In genomic region chr19:5955704-5956670, GRCm38 (mm10) we compare ENCODE assay signal across 9 mouse cellular contexts. TPM values are rescaled to one million over a fixed set of nuclear protein-coding genes. Genes with fewer than 3 reads are reported as not detected.
DNase-seq lines count a peak whose midpoint lies in the region; ATAC-seq lines count a peak whose summit lies in the region.
"Had no signal": no experiment of that assay in that cellular context is flagged by ENCODE, and none has a peak within 500 bp of the region (broad histone marks: within the 10 kb centered on the region; RNA-seq: fewer than 3 reads in every experiment).

No protein-coding gene starts in this region.

- H3K4me3 ChIP-seq in heart, embryonic 16.5 days (ENCODE audit: low read length), result peak overlapping the region; percentile 17
- H3K4me3 ChIP-seq in stomach, embryonic 15.5 days (replicated peaks), result peak overlapping the region; percentile 4; the same call in 1 of the 2 replicates
- H3K4me3 ChIP-seq: hindbrain, embryonic 15.5 days had no signal

- 55% methylated on average over 28 of the region's 28 CpGs for WGBS in heart, embryonic 16.5 days
- 64% methylated on average over 28 of the region's 28 CpGs for WGBS in stomach, embryonic 15.5 days

- no peaks in the 10 kb centered on the region for H3K27me3 ChIP-seq in heart, embryonic 16.5 days (ENCODE audit: control insufficient read depth, insufficient read depth, low read length)
- no peaks in the 10 kb centered on the region for H3K27me3 ChIP-seq in stomach, embryonic 15.5 days (replicated peaks)
- H3K27me3 ChIP-seq: hindbrain, embryonic 15.5 days had no signal

- peak overlapping the region; percentile 50 for H3K4me2 ChIP-seq in heart, embryonic 16.5 days (ENCODE audit: low read depth, low read length)
- peak overlapping the region; percentile 39 for H3K4me2 ChIP-seq in stomach, embryonic 15.5 days
- H3K4me2 ChIP-seq: hindbrain, embryonic 15.5 days had no signal

- peak; percentile 60 to 68 for DNase-seq in lung, adult 18-20 months
- no peak for DNase-seq in lung, postnatal 14 days
- peak; percentile 84 to 92 for DNase-seq in kidney, postnatal 36 days
- DNase-seq in ovary, postnatal 10 days (ENCODE audit: low spot score), result no peak
- no peak for DNase-seq in layer of hippocampus, adult 9-11 months
- no peak for DNase-seq in right cerebral cortex, adult 18-20 months

- H3K9me3 ChIP-seq in heart, embryonic 16.5 days (replicated peaks; ENCODE audit: control insufficient read depth, low read length), result no peaks in the 10 kb centered on the region
- H3K9me3 ChIP-seq in stomach, embryonic 15.5 days, result no peaks in the 10 kb centered on the region
- H3K9me3 ChIP-seq: hindbrain, embryonic 15.5 days had no signal

- peaks cover 13% of the 10 kb centered on the region for H3K36me3 ChIP-seq in heart, embryonic 16.5 days (ENCODE audit: control insufficient read depth, insufficient read depth)
- peaks cover 22% of the 10 kb centered on the region for H3K36me3 ChIP-seq in stomach, embryonic 15.5 days
- H3K36me3 ChIP-seq: hindbrain, embryonic 15.5 days had no signal

- H3K9ac ChIP-seq in heart, embryonic 16.5 days (ENCODE audit: low read length), result no peak overlapping the region
- H3K9ac ChIP-seq in stomach, embryonic 15.5 days, result no peak overlapping the region
- H3K9ac ChIP-seq: hindbrain, embryonic 15.5 days had no signal

- peaks cover 33% of the 10 kb centered on the region for H3K4me1 ChIP-seq in heart, embryonic 16.5 days (ENCODE audit: control insufficient read depth, insufficient read depth, low read length)
- peaks cover 11% of the 10 kb centered on the region for H3K4me1 ChIP-seq in stomach, embryonic 15.5 days
- H3K4me1 ChIP-seq: hindbrain, embryonic 15.5 days had no signal

- 0 out of 2 replicates have a peak, but pooled peaks have one; percentile 19 for ATAC-seq in heart, embryonic 16.5 days (replicated peaks; ENCODE audit: extremely low read depth, insufficient read depth, low FRiP score)
- peak; percentile 59 for ATAC-seq in stomach, embryonic 15.5 days (ENCODE audit: insufficient read depth, low FRiP score, low read depth)

- H3K27ac ChIP-seq in heart, embryonic 16.5 days (ENCODE audit: low read length), result peak overlapping the region; percentile 76
- peak overlapping the region; percentile 63 for H3K27ac ChIP-seq in stomach, embryonic 15.5 days
- H3K27ac ChIP-seq: hindbrain, embryonic 15.5 days had no signal

RNA-seq across cellular contexts. Expression of gene Pola2, which starts 8.0 kb away (rescaled TPM):
- 48.3 and 55.2 TPM in 2 replicates for polyA plus RNA-seq in heart, embryonic 16.5 days (2015; fragmentation: Nextera tagmentation; extraction: Ambion mirVana)
- polyA plus RNA-seq in stomach, embryonic 15.5 days (2015; fragmentation: Nextera tagmentation; extraction: Ambion mirVana), result 60.9 and 64.2 TPM in 2 replicates

RNA-seq across cellular contexts. Expression of gene Slc22a20, which starts 30.0 kb away (rescaled TPM):
- polyA plus RNA-seq in heart, embryonic 16.5 days (2015; fragmentation: Nextera tagmentation; extraction: Ambion mirVana), result 0.07 TPM in 1 of 2 replicates, not detected in the other
- polyA plus RNA-seq in stomach, embryonic 15.5 days (2015; fragmentation: Nextera tagmentation; extraction: Ambion mirVana), result not detected in 2 replicates
- polyA plus RNA-seq: hindbrain, embryonic 15.5 days had no signal

RNA-seq across cellular contexts. Expression of gene Cdc42ep2, which starts 31.4 kb away (rescaled TPM):
- 12.4 and 12.6 TPM in 2 replicates for polyA plus RNA-seq in heart, embryonic 16.5 days (2015; fragmentation: Nextera tagmentation; extraction: Ambion mirVana)
- 9.6 and 11.0 TPM in 2 replicates for polyA plus RNA-seq in stomach, embryonic 15.5 days (2015; fragmentation: Nextera tagmentation; extraction: Ambion mirVana)

RNA-seq across cellular contexts. Expression of gene Dpf2, which starts 43.2 kb away (rescaled TPM):
- 97.5 and 103 TPM in 2 replicates for polyA plus RNA-seq in heart, embryonic 16.5 days (2015; fragmentation: Nextera tagmentation; extraction: Ambion mirVana)
- polyA plus RNA-seq in stomach, embryonic 15.5 days (2015; fragmentation: Nextera tagmentation; extraction: Ambion mirVana), result 98.7 and 118 TPM in 2 replicates

RNA-seq across cellular contexts. Expression of gene Capn1, which starts 59.7 kb away (rescaled TPM):
- 9.5 and 10.0 TPM in 2 replicates for polyA plus RNA-seq in heart, embryonic 16.5 days (2015; fragmentation: Nextera tagmentation; extraction: Ambion mirVana)
- 15.2 and 16.4 TPM in 2 replicates for polyA plus RNA-seq in stomach, embryonic 15.5 days (2015; fragmentation: Nextera tagmentation; extraction: Ambion mirVana)

Comparison
In these comparisons a context has a peak if more than half of its experiments do, and no peak if none do; other contexts are left out.
1. DNase-seq: peak in lung, adult 18-20 months (2 of 2) and kidney, postnatal 36 days (2 of 2); none in lung, postnatal 14 days (single experiment), ovary, postnatal 10 days (single experiment), layer of hippocampus, adult 9-11 months (single experiment) and right cerebral cortex, adult 18-20 months (single experiment).